Mouse (Mus musculus): ENCODE results near the gene Tle2.

GRCm38 (mm10) chr10:81570238-81570800, 4.0 kb upstream of the Tle2 start:
- TF ChIP-seq CTCF (IDR thresholded peaks at IDR 0.05; ENCODE audit: borderline replicate concordance, control insufficient read depth, extremely low read depth, insufficient read depth, low read length, poor library complexity) (no peak), POLR2A (IDR thresholded peaks at IDR 0.05; ENCODE audit: control insufficient read depth, extremely low read depth, insufficient read depth, low read length, poor library complexity) (no peak)
